In genomic region chr14:60741490-60741981, GRCm38 (mm10) we compare ENCODE assay signal across 8 mouse cellular contexts. TPM values are rescaled to one million over a fixed set of nuclear protein-coding genes. Genes with fewer than 3 reads are reported as not detected.
DNase-seq lines count a peak whose midpoint lies in the region; ATAC-seq lines count a peak whose summit lies in the region.

No protein-coding gene starts in this region.

- peaks cover 53 to 89% of the 10 kb centered on the region in 2 experiments for H3K4me1 ChIP-seq in heart, embryonic 14.5 days (ENCODE audit: control insufficient read depth in 2 of 2, insufficient read depth in 2 of 2, low read length in 2 of 2)
- peaks cover 64% of the 10 kb centered on the region for H3K4me1 ChIP-seq in limb, embryonic 12.5 days (replicated peaks)

- peak; percentile 73 for ATAC-seq in heart, embryonic 14.5 days (ENCODE audit: insufficient number of reproducible peaks, insufficient read depth, low FRiP score, low read depth)
- ATAC-seq in limb, embryonic 12.5 days (ENCODE audit: insufficient number of reproducible peaks, insufficient read depth, low FRiP score, low TSS enrichment, low read depth): no peak

- no peaks in the 10 kb centered on the region for H3K27me3 ChIP-seq in heart, embryonic 14.5 days (ENCODE audit: control insufficient read depth, insufficient read depth, low read length)
- H3K27me3 ChIP-seq in limb, embryonic 12.5 days: no peaks in the 10 kb centered on the region

- 2% methylated on average over 6 of the region's 6 CpGs for WGBS in heart, embryonic 14.5 days
- WGBS in limb, embryonic 12.5 days: 70% methylated on average over 6 of the region's 6 CpGs

- peaks cover 15% of the 10 kb centered on the region for H3K36me3 ChIP-seq in heart, embryonic 14.5 days (ENCODE audit: control insufficient read depth, insufficient read depth, low read length)
- peaks cover 4% of the 10 kb centered on the region for H3K36me3 ChIP-seq in limb, embryonic 12.5 days

- peak overlapping the region; percentile 31 for H3K4me2 ChIP-seq in heart, embryonic 14.5 days (ENCODE audit: low read length)
- no peak overlapping the region for H3K4me2 ChIP-seq in limb, embryonic 12.5 days

- peak; percentile 41 to 54 for DNase-seq in right cerebral cortex, postnatal 10 days (ENCODE audit: low spot score in 2 of 2)
- no peak for DNase-seq in right cerebral cortex, adult 18-20 months
- DNase-seq in cerebellum, adult 8-10 months: peak; percentile 74
- no peak for DNase-seq in embryo, embryonic 9.5 days (ENCODE audit: extremely low spot score)
- DNase-seq in natural killer cell, adult 2 months (ENCODE audit: low spot score in 2 of 2): no peak
- DNase-seq in left cerebral cortex, postnatal 25 days (ENCODE audit: low spot score in 2 of 2): no peak

- H3K27ac ChIP-seq in heart, embryonic 14.5 days (replicated peaks in 1 of 2; ENCODE audit: control insufficient read depth in 1 of 2, insufficient read depth in 1 of 2, low read depth in 2 of 2, low read length in 2 of 2): peak overlapping the region; percentile 86 to 94
- peak overlapping the region; percentile 62 for H3K27ac ChIP-seq in limb, embryonic 12.5 days

- intact Hi-C loops in left cerebral cortex, postnatal 25 days (cut with DNase I): no loop called here

- peak overlapping the region; percentile 38 for H3K9ac ChIP-seq in heart, embryonic 14.5 days (ENCODE audit: low read length)
- H3K9ac ChIP-seq in limb, embryonic 12.5 days (replicated peaks): no peak overlapping the region

- no peaks in the 10 kb centered on the region for H3K9me3 ChIP-seq in heart, embryonic 14.5 days (ENCODE audit: control insufficient read depth, low read length)
- H3K9me3 ChIP-seq in limb, embryonic 12.5 days: no peaks in the 10 kb centered on the region

- no peak overlapping the region for H3K4me3 ChIP-seq in heart, embryonic 14.5 days (ENCODE audit: control insufficient read depth in 1 of 2, insufficient read depth in 1 of 2, low read depth in 1 of 2, low read length in 2 of 2)
- H3K4me3 ChIP-seq in limb, embryonic 12.5 days (replicated peaks): no peak overlapping the region

RNA-seq across cellular contexts. Expression of gene C1qtnf9, which starts 26.4 kb away (rescaled TPM):
- 0.31 and 0.98 TPM in 2 replicates for polyA plus RNA-seq in heart, embryonic 14.5 days (2014; fragmentation: Nextera tagmentation; extraction: Ambion mirVana)
- polyA plus RNA-seq in limb, embryonic 12.5 days (2016; fragmentation: Nextera tagmentation; extraction: Ambion mirVana): 0.45 and 0.50 TPM in 2 replicates
- total RNA-seq in left cerebral cortex, postnatal 25 days (2021): under 1 TPM; 0.34 to 0.48 TPM

RNA-seq across cellular contexts. Expression of gene Mipep, which starts 42.8 kb away (rescaled TPM):
- polyA plus RNA-seq in heart, embryonic 14.5 days (2014; fragmentation: Nextera tagmentation; extraction: Ambion mirVana): 33.4 and 37.3 TPM in 2 replicates
- 23.7 and 24.3 TPM in 2 replicates for polyA plus RNA-seq in limb, embryonic 12.5 days (2016; fragmentation: Nextera tagmentation; extraction: Ambion mirVana)
- 10 to 100 TPM; 24.7 to 25.7 TPM for total RNA-seq in left cerebral cortex, postnatal 25 days (2021)

Comparison
In these comparisons a context has a peak if more than half of its experiments do, and no peak if none do; other contexts are left out.
1. DNase-seq: peak in right cerebral cortex, postnatal 10 days (2 of 2) and cerebellum, adult 8-10 months (single experiment); none in right cerebral cortex, adult 18-20 months (single experiment), embryo, embryonic 9.5 days (single experiment), natural killer cell, adult 2 months (0 of 2) and left cerebral cortex, postnatal 25 days (0 of 2).